Mouse (Mus musculus): ENCODE data around the gene Skap1.

The Skap1 gene

DNA sequence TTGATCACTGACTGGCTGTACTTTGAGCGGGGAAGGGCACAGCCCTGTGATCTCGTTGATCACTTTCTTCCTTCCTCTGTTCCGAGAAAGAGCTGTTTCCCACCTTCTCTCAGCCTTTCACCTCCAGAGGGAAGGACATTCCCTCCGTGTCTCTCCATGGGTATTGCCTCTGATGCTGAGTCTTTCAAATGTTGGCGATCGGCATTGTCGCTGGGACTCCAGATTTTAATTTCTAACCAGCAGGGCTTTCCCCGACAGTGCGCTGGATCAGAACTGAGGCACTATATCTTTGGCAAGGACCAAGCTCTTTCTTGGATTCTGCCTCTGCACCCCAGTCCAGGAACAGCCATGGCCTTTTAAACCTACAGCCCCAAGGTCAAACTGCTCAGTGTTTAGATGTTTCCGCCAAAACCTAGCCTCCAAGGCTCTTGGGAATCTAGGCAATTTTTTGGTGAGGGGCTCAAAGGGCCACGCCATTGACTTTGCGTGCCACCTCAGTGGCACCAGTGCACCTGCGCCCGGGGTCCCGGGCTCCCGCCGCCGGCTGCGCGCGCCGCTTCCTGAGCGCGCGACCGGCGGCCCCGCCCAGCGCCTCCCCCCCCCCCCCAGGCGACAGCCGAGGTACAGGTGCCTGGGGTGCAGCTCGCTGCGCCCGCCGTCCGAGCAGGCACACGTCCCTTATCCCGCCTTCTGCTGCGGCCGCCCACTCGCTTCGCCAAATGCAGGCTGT is at the start of gene Skap1:
Skap1 (plus strand) TSS at position 608 of the 730 bp plus-strand sequence.
- DNase-seq (ENCODE audit: low spot score in 2 of 2), result no peak

DNA sequence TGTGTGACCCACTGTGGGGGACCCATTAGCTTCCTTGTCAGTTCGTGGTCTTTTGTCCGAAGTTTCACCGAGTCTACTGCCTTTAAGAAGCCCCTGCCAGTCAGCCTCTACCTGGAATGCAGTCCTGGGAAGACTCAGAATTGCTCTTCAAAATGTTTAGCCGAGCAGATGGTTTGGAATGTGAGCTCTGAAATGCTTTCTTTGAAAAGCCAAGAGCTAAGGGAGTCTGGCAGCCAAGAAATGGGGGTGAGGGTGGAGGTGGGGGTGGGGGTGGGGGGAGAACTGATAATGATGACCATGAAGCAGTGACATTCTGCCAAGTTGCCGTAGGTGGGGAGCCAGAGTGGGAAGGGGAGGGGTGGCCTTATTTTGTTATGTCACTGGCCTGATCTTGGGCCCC is 43.3 kb upstream of the Skap1 start:
- DNase-seq (ENCODE audit: low spot score in 2 of 2), result no peak

GRCm38 (mm10) chr11:96421517-96422265 is 42.7 kb upstream of the Skap1 start:
- DNase-seq (ENCODE audit: low spot score in 2 of 2), result no peak

- DNase-seq (ENCODE audit: low spot score in 2 of 2), result no peak
Observed at GRCm38 (mm10) chr11:96425193-96425592, 39.2 kb upstream of the Skap1 start.

- DNase-seq (ENCODE audit: low spot score in 2 of 2), result no peak
Observed at GRCm38 (mm10) chr11:96426191-96426590, 38.2 kb upstream of the Skap1 start.

DNA sequence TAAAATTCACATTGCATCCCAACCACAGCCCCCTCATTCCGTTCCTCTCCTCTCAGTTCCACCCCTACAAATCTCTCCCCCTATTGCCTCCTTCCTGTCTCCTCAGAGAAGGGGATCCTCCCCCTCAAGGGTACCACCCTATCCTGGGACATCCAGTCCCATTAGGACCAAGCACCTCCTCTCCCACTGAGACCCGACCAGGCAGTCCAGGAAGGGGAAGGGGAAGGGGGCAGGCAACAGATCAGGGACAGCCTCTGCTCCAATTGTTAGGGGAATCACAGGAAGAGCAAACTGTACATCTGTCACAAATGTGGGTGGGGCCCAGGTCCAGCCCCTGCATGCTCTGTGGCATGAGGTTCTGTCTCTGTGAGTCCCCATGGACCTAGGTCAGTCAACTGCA is 37.6 kb upstream of the Skap1 start:
- DNase-seq (ENCODE audit: low spot score in 2 of 2), result no peak

DNA sequence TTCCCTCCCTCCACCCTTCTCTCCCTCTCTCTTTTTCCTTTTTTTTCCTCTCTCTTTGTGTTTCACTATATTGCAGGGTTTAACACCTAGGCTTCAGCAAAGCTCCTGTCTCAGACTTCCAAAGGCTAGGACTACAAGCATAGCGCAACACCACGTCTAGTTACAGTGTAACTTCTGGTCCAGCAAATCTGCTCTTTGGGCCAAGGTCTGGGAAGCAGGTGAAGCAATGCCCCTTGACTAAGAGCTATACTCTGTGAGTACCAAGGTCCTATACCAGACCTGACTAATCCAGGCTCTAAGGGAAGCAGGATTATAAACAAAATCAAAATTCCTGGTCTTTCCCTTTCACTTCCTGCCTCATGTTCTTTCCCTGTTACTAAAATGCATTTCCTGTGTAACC is 35.3 kb upstream of the Skap1 start:
- no peak for DNase-seq (ENCODE audit: low spot score in 2 of 2)

DNA sequence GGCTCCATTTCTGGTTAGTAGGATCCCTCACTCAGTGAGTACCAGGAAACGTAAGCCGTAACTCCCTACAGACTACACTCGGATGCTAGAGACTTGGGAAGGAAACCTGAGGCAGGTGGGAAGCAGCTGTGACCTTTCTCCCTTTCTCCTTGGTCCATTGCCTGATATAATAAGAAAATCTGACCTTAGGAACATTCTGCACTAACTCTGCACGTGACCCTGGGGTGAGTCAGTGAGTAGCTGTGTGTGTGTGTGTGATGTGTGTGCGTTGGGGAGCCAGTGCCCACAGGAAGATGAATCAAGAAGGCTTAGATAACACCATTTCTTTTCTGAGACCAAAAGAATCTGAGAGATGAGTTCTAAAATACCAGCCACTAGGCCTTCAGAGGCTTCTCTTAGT is 34.5 kb upstream of the Skap1 start:
- no peak for DNase-seq (ENCODE audit: low spot score in 2 of 2)

DNA sequence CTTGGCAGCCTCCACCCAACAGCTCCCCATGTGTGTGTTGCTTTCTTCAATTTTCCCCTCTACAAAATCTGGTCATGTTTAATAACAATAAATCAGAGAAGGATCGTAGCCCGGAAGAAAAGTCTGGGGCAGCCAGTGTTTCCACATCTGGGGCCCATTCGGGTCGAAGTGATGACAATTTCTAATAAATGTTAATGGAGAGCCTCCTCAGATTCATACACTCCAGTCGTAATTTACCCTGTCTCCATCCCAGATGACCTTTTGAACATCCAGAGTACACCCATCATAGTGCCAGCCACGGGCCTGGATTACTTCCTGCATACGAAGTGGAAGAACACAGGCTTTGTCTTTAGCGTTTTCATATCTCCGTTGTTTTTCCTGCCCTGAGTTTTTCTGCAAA is 32.5 kb upstream of the Skap1 start:
- DNase-seq (ENCODE audit: low spot score in 2 of 2), result no peak

GRCm38 (mm10) chr11:96434888-96435287 is 29.5 kb upstream of the Skap1 start:
- no peak for DNase-seq (ENCODE audit: low spot score in 2 of 2)

GRCm38 (mm10) chr11:96436525-96436924 is 27.9 kb upstream of the Skap1 start:
- DNase-seq (ENCODE audit: low spot score in 2 of 2), result no peak

GRCm38 (mm10) chr11:96438787-96439186 is 25.6 kb upstream of the Skap1 start:
- DNase-seq (ENCODE audit: low spot score in 2 of 2), result peak; percentile 14 to 29

- no peak for DNase-seq (ENCODE audit: low spot score in 2 of 2)
Observed at GRCm38 (mm10) chr11:96441546-96442185, 22.7 kb upstream of the Skap1 start.

DNA sequence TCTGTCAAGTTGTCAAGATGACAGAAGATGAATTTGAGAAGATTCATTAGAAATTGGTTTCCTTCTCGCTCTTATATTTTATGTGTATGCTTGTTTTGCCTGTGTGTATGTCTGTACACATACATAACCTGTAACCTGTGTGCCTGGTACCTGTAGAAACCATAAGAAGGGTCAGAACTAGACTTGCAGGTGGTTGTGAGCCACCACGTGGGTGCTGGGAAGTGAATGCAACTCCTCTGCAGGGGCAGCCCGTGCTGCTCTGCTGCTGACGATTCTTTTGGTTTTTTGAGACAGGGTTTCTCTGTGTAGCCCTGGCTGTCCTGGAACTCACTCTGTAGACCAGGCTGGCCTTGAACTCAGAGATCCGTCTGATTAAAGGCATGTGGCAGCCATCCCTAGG is 21.9 kb upstream of the Skap1 start:
- DNase-seq (ENCODE audit: low spot score in 2 of 2), result no peak

DNA sequence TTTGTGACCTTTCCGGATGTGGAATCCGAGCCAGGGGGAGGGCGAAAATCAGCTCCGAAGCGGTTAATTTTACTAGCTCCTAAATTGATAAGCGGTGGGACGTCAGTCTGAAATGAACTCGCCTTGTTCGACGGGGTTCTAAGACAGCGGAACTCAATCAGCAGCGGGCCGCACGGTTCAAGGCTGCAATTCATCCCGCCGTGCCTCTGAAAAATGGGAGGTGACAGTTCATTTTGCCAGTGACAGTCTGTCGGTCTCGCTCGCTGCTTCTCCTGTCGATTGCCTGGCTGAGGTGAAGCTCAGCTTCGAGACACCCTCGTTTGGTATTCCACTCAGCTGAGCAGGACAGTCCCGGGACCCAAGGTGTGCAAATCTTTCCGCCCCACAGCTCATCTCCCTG is 16.5 kb upstream of the Skap1 start:
- DNase-seq (ENCODE audit: low spot score in 2 of 2), result no peak

DNA sequence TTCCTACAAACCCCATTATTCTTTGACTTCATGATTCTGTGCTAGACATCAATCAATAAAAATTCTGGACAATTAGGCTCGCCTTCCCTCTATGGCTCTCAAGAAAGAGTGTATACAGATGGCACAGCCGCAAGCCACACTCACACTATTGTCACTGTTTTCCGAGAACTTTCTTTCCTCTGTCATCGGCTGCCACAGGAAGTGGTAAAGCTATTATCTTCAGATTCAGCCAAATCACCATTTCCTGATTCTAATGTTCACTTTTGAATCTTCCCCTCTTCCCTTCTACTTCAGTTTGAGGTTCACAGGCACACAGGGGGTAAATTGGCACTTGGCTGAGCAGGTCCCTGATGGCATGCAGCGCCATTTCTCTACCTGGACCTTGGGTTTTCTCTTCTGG is 9.3 kb upstream of the Skap1 start:
- no peak for DNase-seq (ENCODE audit: low spot score in 2 of 2)

DNA sequence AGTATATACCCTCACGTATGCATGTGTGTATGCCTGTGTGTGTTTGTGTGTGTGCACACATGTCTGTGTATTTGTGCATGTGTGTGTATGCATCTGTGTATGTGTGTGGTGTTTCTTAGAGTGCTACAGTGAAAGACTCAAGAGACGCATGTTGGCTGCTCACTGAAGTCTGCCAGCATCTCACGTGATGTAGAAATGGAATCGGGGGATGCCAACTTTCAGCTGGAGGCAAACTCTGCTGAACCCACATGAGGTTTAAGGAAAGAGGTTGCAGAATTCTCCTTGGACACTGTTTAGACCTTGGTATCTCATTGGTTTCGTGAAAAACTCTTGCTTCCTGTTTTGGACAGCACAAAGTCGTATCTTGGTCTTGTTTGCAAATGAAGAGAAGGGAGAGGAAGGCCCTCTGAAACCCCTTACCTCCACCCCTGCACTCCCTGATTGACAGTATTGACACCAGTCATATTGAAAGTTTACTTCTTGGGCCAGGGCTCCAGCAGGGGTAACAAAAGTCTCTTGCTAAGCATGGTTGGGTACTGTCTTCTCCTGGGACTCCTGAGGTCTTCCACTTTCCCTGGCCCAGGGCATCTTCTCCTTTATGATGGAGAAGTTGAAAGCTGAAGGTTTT is 8.6 kb upstream of the Skap1 start:
- DNase-seq (ENCODE audit: low spot score in 2 of 2), result no peak

DNA sequence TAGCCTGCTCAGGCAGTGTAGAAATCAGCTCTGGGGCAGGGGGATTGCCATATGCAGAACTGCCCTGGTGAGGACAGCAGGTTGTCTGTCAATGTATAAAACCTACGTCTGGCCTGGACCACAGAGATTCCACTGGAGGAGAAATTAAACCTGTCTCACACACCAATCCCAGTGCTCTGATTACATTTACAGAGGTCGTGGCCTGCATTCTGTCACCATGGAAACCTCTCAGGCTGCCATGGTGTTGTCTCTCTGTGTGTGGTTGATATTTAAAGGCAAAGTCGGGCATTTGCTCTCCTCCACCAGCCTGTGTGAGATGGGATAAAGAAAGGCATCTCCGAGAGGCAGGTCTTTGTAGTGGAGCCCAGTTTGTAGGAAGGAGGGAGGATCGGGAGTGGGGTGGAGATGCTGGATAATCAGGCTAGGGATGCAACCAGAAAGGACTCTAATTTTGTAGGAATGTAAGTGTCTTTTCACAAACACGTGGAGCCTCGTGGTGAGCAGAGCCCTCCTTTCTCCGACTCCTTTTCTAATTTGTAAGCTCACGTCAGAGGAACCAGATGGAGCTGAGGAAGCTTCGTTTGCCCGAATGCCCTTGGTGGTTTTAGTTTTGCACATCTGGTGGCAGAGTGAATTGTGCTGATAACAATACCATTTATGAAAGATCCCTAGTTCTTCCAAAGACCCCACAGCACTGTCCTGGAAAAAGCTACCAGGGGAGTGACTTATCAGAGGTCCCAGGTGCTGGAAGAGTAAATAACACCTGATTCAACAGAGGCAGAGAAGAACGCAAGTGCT is 7.7 kb upstream of the Skap1 start:
- DNase-seq (ENCODE audit: low spot score in 2 of 2), result no peak

- no peak for DNase-seq (ENCODE audit: low spot score in 2 of 2)
Observed at GRCm38 (mm10) chr11:96461766-96462165, 2.6 kb upstream of the Skap1 start.

DNA sequence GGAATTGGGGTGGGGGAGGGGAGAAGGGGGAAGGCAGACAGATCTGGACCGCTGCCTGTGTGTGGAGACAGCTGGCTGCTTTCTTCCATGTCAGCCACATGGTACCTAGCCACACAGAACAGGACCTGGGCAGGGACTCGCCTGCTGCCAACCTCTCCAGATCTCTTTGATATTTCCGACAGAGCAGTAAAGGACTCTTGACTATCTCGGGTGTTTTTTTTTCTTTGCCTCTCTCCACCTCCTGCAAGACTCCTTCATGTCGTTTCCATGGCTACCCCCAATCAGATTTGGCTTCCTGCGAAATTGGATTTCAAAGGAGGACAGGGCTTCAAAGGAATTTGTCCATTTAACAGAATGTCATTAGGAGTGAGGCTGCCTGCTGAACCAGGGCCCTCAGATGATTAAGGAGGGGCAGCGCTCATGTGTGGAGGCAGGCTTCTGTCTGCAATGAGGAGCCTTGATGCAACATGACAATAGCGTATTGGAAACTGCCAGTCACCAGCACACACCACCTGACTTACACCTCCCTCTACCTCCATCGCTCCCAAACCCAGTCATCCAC is 2.1 kb upstream of the Skap1 start:
- no peak for DNase-seq (ENCODE audit: low spot score in 2 of 2)

DNA sequence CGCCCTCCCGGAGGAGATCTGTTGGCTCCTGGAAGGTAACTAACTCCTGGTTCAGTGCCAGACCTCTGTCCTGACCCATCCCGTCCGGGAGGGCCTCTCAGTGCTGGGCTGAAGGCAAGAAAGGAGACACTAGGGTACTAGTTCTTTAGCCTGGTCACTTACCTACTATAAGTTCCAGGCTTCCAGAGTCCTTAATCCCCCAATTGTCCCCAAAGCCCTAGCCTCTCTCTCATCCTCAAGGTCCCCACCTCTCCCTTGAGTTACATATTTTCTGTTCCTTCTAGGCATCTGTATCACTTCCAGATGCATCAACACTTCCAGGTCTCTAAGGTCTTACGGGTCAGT is 295 bp downstream of the Skap1 start:
- no peak for DNase-seq (ENCODE audit: low spot score in 2 of 2)

All from frontal cortex, postnatal 25 days (tissue).